Mouse (Mus musculus) E14TG2a.4 (cell line): ENCODE data around the gene Cryz.
A peak's percentile ranks its signal among the peaks of the same experiment; 100 is the strongest.

ENCODE experiments used
- H3K27me3 ChIP-seq: 2 replicates; pipeline ENCODE4 v1.6.1; 2014; ENCODE audit warnings: low read length, control low read depth; ENCODE audit not compliant: insufficient read depth
- H3K36me3 ChIP-seq: 2 replicates; pipeline ENCODE4 v1.6.1; 2014; ENCODE audit warnings: low read length, control low read depth; ENCODE audit not compliant: insufficient read depth
- H3K4me1 ChIP-seq: replicated peaks from 2 replicates; pipeline ENCODE4 v1.6.1; 2014; ENCODE audit warnings: low read depth, low read length, control low read depth
- H3K4me3 ChIP-seq: replicated peaks from 2 replicates; pipeline ENCODE4 v1.5.1; 2014; ENCODE audit warnings: mild to moderate bottlenecking, low read length
- H3K9me3 ChIP-seq: 2 replicates; pipeline ENCODE4 v1.6.1; 2014; ENCODE audit warnings: low read length, control low read depth
- CTCF ChIP-seq: conservative IDR thresholded peaks from 2 replicates; pipeline ENCODE4 v1.5.1; 2014; ENCODE audit warnings: low read length
- NANOG ChIP-seq: IDR thresholded peaks from 2 replicates; pipeline ENCODE4 v1.6.1; 2014; ENCODE audit warnings: borderline replicate concordance, low read length, mixed read lengths
- POU5F1 ChIP-seq: IDR thresholded peaks from 2 replicates; pipeline ENCODE4 v1.6.1; 2014; ENCODE audit warnings: low read length, borderline replicate concordance

Cryz gene

DNA sequence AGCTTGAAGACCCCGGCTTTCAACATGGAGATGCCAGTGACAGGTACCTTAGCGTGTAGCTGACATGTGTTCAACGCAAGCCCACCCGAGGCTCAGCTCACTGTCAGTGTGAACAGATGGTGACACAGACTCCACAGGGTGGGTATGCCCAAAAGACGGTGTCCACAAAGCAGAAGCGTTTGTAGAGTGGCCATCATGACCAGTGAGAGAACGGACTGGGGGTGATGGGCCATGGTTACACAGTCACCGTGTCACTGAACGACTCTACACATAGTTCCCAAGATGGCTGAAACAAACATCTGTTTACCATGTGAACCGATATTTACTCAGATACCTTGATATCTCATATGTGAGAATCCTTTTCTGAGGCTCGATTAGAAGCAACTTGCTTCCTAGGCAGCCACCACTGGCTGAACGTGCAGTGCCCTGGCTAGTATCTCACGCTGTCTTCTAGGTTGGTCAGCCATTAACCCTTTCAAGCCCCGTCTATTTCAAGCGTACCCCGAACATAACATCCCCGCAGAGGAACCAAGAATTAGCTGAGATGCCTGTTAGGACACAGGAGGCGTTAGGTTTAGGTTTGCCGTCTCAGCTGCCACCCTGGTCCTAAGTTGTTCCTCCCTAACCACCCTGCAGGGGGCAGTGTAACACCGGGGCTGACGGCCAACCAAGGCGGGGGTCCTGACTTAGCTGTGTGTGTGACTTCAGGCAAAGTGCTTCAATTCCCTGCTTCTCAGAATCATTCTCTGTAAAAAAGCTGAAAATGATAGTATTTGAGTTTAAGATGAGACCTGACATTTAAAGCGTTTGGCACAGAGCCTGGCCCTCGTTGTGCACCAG lies 56.3 kb downstream of the Cryz start:
- Histone ChIP-seq H3K4me3 (no peak overlapping the region), H3K36me3 (no peaks in the 10 kb centered on the region), H3K27me3 (peaks cover 33% of the 10 kb centered on the region), H3K4me1 (peaks cover 13% of the 10 kb centered on the region), H3K9me3 (no peaks in the 10 kb centered on the region)
- TF ChIP-seq NANOG = no peak
- no peak for TF ChIP-seq POU5F1
- TF ChIP-seq CTCF = peak; percentile 68

DNA sequence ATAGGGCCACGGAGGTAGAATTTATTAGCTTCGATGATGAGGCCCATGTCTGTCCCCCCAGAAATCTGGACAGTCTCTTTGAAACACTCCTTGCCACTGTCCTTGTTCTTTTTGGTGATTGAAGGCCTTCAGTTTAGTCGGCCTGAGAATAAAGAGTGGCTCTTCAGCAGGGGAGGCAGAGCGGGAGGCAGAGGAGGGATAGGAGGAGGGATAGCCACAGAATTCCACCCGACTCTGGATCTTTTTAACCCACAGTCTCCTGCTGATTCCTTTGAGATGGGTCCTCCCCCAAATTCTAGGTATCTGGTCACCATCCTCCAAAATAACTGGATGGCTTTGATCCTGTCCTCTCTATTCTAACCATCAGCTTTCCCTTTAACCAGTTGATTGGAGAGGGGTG lies 56.9 kb downstream of the Cryz start:
- TF ChIP-seq CTCF = no peak
- no peak for TF ChIP-seq POU5F1
- TF ChIP-seq NANOG = no peak
- Histone ChIP-seq H3K9me3 (no peaks in the 10 kb centered on the region), H3K4me3 (no peak overlapping the region), H3K36me3 (no peaks in the 10 kb centered on the region), H3K4me1 (peaks cover 13% of the 10 kb centered on the region), H3K27me3 (peaks cover 33% of the 10 kb centered on the region)

DNA sequence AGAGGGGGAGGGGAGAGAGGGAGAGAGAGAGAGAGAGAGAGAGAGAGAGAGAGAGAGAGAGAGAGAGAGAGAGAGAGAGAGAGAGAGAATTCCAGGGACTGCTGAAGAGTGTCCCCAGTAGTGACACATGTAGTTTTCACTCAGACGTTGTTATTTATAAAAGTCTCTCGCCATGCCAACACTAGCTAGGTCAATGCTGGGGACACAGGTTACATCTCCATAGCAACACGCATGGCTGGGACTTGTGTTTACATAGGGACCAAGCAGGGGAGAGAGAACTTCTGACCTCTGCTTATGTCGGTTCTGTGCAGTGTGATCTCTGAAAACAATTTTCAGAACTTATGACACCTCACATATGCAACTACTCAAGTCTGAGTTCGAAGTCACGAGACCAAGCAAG lies 57.8 kb downstream of the Cryz start:
- Histone ChIP-seq H3K9me3 (no peaks in the 10 kb centered on the region), H3K4me3 (no peak overlapping the region), H3K27me3 (peaks cover 33% of the 10 kb centered on the region), H3K36me3 (no peaks in the 10 kb centered on the region), H3K4me1 (peaks cover 13% of the 10 kb centered on the region)
- no peak for TF ChIP-seq NANOG
- no peak for TF ChIP-seq POU5F1

DNA sequence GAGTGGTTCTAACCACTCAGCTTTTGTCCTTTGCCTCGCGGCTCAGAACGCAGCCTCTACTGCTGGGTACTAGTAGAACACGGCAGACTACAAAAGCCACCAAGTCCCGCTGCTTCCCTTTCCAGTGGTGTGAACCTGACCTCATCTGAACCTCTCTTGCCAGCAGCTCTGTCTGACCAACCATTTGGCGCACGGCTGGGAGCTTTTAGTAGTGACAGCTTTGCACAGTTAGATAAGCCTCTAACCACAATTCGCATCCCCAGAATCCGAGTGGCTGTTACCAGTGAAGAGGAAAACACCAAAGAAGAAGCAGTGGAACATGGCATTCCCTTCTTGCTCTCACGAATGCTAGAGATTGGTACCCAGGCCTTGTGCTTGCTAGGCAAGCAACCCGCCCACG lies 58.4 kb downstream of the Cryz start:
- H3K36me3 ChIP-seq = no peaks in the 10 kb centered on the region
- H3K4me1 ChIP-seq = peaks cover 10% of the 10 kb centered on the region
- TF ChIP-seq CTCF (no peak), NANOG (no peak), POU5F1 (no peak)
- H3K4me3 ChIP-seq = peak overlapping the region; percentile 20; the same call in 1 of the 2 replicates
- H3K27me3 ChIP-seq = peaks cover 33% of the 10 kb centered on the region
- H3K9me3 ChIP-seq = no peaks in the 10 kb centered on the region

DNA sequence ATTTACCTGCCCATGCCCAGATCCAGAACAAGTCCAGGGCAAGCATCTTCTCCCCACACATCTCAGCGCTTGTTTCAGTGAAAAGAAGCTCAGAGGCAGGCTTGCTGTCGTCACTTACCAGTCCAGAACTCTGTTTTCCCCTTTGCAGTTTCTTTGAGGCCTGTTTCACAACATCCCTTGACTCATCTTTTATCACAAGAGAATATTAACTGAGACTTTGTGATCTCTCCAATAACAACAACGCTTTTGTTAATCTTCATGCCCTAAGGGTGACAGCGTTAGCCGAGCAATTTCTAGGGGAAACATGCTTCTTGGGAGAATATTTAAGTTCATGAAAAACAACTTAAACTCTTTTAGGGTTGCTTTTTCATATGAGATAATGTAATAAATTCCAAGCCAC lies 59.2 kb downstream of the Cryz start:
- Histone ChIP-seq H3K9me3 (no peaks in the 10 kb centered on the region), H3K27me3 (peaks cover 33% of the 10 kb centered on the region), H3K4me3 (no peak overlapping the region), H3K36me3 (no peaks in the 10 kb centered on the region), H3K4me1 (peaks cover 8% of the 10 kb centered on the region)
- TF ChIP-seq CTCF = no peak
- TF ChIP-seq NANOG = no peak
- no peak for TF ChIP-seq POU5F1

DNA sequence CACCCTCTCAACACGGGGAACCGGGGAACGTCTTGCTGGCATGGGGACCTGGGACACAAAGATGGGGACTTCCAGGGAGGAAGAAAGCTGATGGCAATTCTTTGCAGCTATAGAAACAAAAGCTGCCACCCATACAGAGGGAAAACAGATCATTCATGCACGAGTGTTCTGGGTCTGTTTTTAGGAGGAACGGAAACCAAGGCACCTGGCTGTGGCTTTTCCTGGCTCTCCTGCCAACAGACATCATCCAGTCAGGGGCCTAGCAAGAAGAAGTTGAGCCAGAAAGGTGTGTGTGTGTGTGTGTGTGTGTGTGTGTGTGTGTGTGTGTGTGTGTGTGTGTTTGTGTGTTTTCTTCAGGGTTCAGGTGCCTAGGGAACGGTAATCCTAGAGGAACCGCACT lies 67.0 kb downstream of the Cryz start, which contains the start of gene Erich3:
Erich3 (plus strand) TSS at position 315 of the 400 bp plus-strand sequence.
- Histone ChIP-seq H3K36me3 (no peaks in the 10 kb centered on the region), H3K4me1 (peaks cover 17% of the 10 kb centered on the region), H3K27me3 (peaks cover 32% of the 10 kb centered on the region), H3K4me3 (peak within 1 kb of the TSS; percentile 69), H3K9me3 (no peaks in the 10 kb centered on the region)
- TF ChIP-seq NANOG (no peak), CTCF (no peak), POU5F1 (no peak)

DNA sequence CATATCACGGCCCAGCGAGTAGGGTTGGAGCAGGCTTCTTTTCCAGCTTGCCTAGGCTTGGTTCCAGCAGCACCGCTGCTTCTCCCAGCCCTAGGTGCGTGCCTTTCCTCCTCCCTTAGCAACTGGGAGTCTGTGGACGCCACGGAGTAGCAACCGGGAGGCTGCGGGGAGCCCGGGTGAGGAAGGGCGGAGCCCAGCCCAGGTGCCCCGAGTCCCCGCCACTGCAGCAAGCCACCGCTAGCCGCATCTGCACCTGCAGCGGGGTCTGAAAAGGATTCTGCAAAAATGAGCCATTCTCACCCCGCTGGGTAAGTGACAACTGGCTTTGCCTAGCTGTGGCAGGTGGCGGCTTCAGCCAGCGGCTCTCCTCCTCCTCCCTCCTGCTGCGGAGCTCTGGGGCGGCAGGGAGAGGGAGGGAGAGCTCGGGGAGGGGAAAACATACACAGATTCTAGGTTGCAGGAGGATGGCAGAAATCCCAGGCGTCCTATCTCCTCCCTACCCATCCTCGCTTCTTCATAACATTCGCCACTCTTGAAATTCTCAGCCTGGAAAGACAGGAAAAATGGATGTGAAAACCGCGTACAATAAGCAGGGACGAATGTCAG lies 67.6 kb downstream of the Cryz start:
- H3K4me3 ChIP-seq = peak overlapping the region; percentile 69
- peaks cover 32% of the 10 kb centered on the region for H3K27me3 ChIP-seq
- H3K9me3 ChIP-seq = no peaks in the 10 kb centered on the region
- peaks cover 17% of the 10 kb centered on the region for H3K4me1 ChIP-seq
- TF ChIP-seq NANOG = no peak
- TF ChIP-seq CTCF = no peak
- no peak for TF ChIP-seq POU5F1
- no peaks in the 10 kb centered on the region for H3K36me3 ChIP-seq

DNA sequence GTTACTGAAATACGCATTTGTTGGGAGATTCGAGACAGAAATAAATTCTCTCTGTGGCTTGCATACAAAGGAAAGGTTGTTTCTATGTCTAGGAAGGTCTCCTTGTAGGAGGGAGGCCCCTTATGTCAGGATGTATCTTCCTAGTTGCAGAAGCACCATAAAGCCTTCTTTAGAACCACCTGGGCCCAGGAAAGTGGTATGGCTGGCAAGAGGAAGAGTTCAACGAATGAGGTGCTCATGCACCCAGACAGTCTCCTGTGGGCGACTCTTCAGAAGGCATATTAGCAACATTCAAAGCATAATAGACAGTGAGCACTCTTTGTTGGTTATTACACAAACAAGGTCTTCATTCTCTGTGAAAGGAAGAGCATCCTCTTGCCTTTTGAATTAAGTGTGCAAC lies 68.1 kb downstream of the Cryz start:
- no peak overlapping the region for H3K4me3 ChIP-seq
- no peaks in the 10 kb centered on the region for H3K36me3 ChIP-seq
- H3K27me3 ChIP-seq = peaks cover 32% of the 10 kb centered on the region
- H3K9me3 ChIP-seq = no peaks in the 10 kb centered on the region
- H3K4me1 ChIP-seq = peaks cover 17% of the 10 kb centered on the region
- TF ChIP-seq POU5F1 = no peak
- no peak for TF ChIP-seq CTCF
- no peak for TF ChIP-seq NANOG

DNA sequence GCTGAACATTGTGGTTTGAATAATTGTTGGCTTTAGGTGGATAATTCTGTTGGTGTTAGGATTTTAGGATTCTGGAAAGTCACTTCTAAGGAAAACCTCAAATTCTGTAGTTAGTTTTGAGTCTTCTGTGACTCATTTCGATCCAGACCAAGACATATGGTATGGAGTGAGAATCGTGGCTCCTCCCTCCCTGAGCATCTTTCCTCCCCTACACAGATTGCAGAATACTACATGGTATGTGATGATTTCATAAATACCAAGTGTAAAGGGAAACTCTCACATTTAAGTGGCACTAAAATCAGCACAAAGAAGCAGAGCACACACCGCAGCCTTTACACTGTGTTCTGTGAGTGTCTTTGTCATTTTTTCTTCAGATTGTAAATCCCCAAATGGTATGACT lies 72.0 kb downstream of the Cryz start:
- Histone ChIP-seq H3K4me3 (no peak overlapping the region), H3K27me3 (peaks cover 31% of the 10 kb centered on the region), H3K4me1 (peaks cover 12% of the 10 kb centered on the region), H3K9me3 (no peaks in the 10 kb centered on the region), H3K36me3 (no peaks in the 10 kb centered on the region)
- TF ChIP-seq NANOG = no peak
- no peak for TF ChIP-seq CTCF
- no peak for TF ChIP-seq POU5F1
